17 mouse cellular contexts compared by ENCODE assay signal in the genomic region with DNA sequence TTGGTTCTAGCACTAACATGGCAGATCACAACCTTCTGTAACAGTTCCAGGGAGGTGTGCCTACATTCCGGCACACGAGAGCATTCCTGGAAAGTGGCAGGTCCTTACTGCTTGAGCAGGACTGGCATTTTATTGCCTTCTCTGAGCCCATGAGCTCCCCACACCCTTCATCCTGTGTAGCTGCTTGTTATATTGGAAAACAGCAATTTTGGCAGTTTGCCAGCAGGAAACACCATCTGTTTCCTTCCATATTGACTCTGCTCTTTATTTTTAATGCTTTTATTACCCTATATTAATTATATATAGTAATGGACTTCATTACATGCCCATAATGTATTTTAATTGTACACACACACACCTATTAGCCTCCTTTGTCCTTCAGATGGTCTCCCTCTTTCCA. TPM values are rescaled to one million over a fixed set of nuclear protein-coding genes. Genes with fewer than 3 reads are reported as not detected.
DNase-seq lines count a peak whose midpoint lies in the region; ATAC-seq and TF ChIP-seq lines count a peak whose summit lies in the region.
"Had no signal": no experiment of that assay in that cellular context is flagged by ENCODE, and none has a peak within 500 bp of the region (broad histone marks: within the 10 kb centered on the region; RNA-seq: fewer than 3 reads in every experiment).

No protein-coding gene starts in this region.

- peak; percentile 34 for DNase-seq in hindbrain, postnatal 0 days (ENCODE audit: low spot score)
- DNase-seq in midbrain, embryonic 14.5 days: peak; percentile 19
- peak; percentile 34 to 49 for DNase-seq in cerebellum, postnatal 25 days
- peak; percentile 36 for DNase-seq in layer of hippocampus, adult 9-11 months
- DNase-seq in frontal cortex, postnatal 14 days (ENCODE audit: low spot score in 2 of 2): no peak
- DNase-seq: adrenal gland, adult 8-10 months; gastrocnemius, postnatal 25 days; liver, postnatal 0 days; thymus, postnatal 4 days had no signal

- H3K4me1 ChIP-seq in hindbrain, postnatal 0 days (ENCODE audit: insufficient read depth, low read length): no peaks in the 10 kb centered on the region; the same call in 1 of the 2 replicates
- peaks cover 11% of the 10 kb centered on the region for H3K4me1 ChIP-seq in hindbrain, embryonic 16.5 days (ENCODE audit: control insufficient read depth, insufficient read depth, low read depth, low read length)
- peaks cover 12% of the 10 kb centered on the region for H3K4me1 ChIP-seq in midbrain, embryonic 14.5 days (ENCODE audit: control insufficient read depth, insufficient read depth, low read length)
- H3K4me1 ChIP-seq in midbrain, embryonic 13.5 days (replicated peaks): peaks cover 21% of the 10 kb centered on the region

- H3K4me2 ChIP-seq in hindbrain, postnatal 0 days (ENCODE audit: low read depth, low read length): no peak overlapping the region
- no peak overlapping the region for H3K4me2 ChIP-seq in hindbrain, embryonic 16.5 days (ENCODE audit: low read length)
- no peak overlapping the region for H3K4me2 ChIP-seq in midbrain, embryonic 14.5 days (ENCODE audit: low read length)
- H3K4me2 ChIP-seq in midbrain, embryonic 13.5 days (replicated peaks): no peak overlapping the region
- H3K4me2 ChIP-seq: heart, embryonic 13.5 days; hindbrain, embryonic 15.5 days had no signal

- peaks cover 42% of the 10 kb centered on the region for H3K36me3 ChIP-seq in hindbrain, postnatal 0 days (ENCODE audit: insufficient read depth, low read length)
- peaks cover 32% of the 10 kb centered on the region for H3K36me3 ChIP-seq in hindbrain, embryonic 16.5 days (ENCODE audit: control insufficient read depth, insufficient read depth, low read length)
- peaks cover 53% of the 10 kb centered on the region for H3K36me3 ChIP-seq in midbrain, embryonic 14.5 days (ENCODE audit: control insufficient read depth, insufficient read depth, low read length)
- peaks cover 53% of the 10 kb centered on the region for H3K36me3 ChIP-seq in midbrain, embryonic 13.5 days

- H3K4me3 ChIP-seq in hindbrain, postnatal 0 days (ENCODE audit: low read length): no peak overlapping the region
- H3K4me3 ChIP-seq in hindbrain, embryonic 16.5 days (ENCODE audit: low read length): no peak overlapping the region
- H3K4me3 ChIP-seq in midbrain, embryonic 14.5 days (replicated peaks; ENCODE audit: low read depth, low read length): no peak overlapping the region
- no peak overlapping the region for H3K4me3 ChIP-seq in midbrain, embryonic 13.5 days (replicated peaks)
- H3K4me3 ChIP-seq: heart, embryonic 13.5 days; hindbrain, embryonic 15.5 days had no signal

- no peak overlapping the region for H3K9ac ChIP-seq in hindbrain, postnatal 0 days (replicated peaks; ENCODE audit: low read length)
- H3K9ac ChIP-seq in hindbrain, embryonic 16.5 days (ENCODE audit: low read depth, low read length): no peak overlapping the region
- no peak overlapping the region for H3K9ac ChIP-seq in midbrain, embryonic 14.5 days (replicated peaks; ENCODE audit: low read length)
- H3K9ac ChIP-seq in midbrain, embryonic 13.5 days (replicated peaks): no peak overlapping the region
- H3K9ac ChIP-seq: heart, embryonic 13.5 days; hindbrain, embryonic 15.5 days; liver, postnatal 0 days had no signal

- H3K9me3 ChIP-seq in hindbrain, postnatal 0 days (ENCODE audit: low read length): no peaks in the 10 kb centered on the region
- no peaks in the 10 kb centered on the region for H3K9me3 ChIP-seq in hindbrain, embryonic 16.5 days (ENCODE audit: control insufficient read depth, low read length)
- no peaks in the 10 kb centered on the region for H3K9me3 ChIP-seq in midbrain, embryonic 14.5 days (ENCODE audit: control insufficient read depth, low read length)
- H3K9me3 ChIP-seq in midbrain, embryonic 13.5 days: no peaks in the 10 kb centered on the region
- H3K9me3 ChIP-seq: heart, embryonic 13.5 days; hindbrain, embryonic 15.5 days had no signal

- H3K27me3 ChIP-seq in hindbrain, postnatal 0 days (ENCODE audit: insufficient read depth, low read length): no peaks in the 10 kb centered on the region
- no peaks in the 10 kb centered on the region for H3K27me3 ChIP-seq in hindbrain, embryonic 16.5 days (replicated peaks; ENCODE audit: control insufficient read depth, insufficient read depth, low read length)
- no peaks in the 10 kb centered on the region for H3K27me3 ChIP-seq in midbrain, embryonic 14.5 days (ENCODE audit: control insufficient read depth, insufficient read depth, low read length)
- H3K27me3 ChIP-seq in midbrain, embryonic 13.5 days: no peaks in the 10 kb centered on the region
- H3K27me3 ChIP-seq: heart, embryonic 13.5 days; hindbrain, embryonic 15.5 days had no signal

- no peak overlapping the region for H3K27ac ChIP-seq in hindbrain, postnatal 0 days
- no peak overlapping the region for H3K27ac ChIP-seq in hindbrain, embryonic 16.5 days (ENCODE audit: low read depth, low read length)
- H3K27ac ChIP-seq in midbrain, embryonic 14.5 days (replicated peaks; ENCODE audit: low read depth, low read length): no peak overlapping the region
- no peak overlapping the region for H3K27ac ChIP-seq in midbrain, embryonic 13.5 days
- H3K27ac ChIP-seq: heart, embryonic 13.5 days; hindbrain, embryonic 15.5 days had no signal

- no peak for TF ChIP-seq CTCF in hindbrain, postnatal 0 days (IDR thresholded peaks at IDR 0.05; ENCODE audit: low read depth)

- ATAC-seq in hindbrain, postnatal 0 days: no peak
- ATAC-seq in hindbrain, embryonic 16.5 days: no peak
- ATAC-seq in midbrain, embryonic 14.5 days (ENCODE audit: low FRiP score, low TSS enrichment): no peak
- no peak for ATAC-seq in midbrain, embryonic 13.5 days
- no peak for ATAC-seq in megakaryocyte progenitor cell, adult 5-6 weeks (replicated peaks; ENCODE audit: poor library complexity)
- ATAC-seq: liver, postnatal 0 days had no signal

- 59% methylated on average over 2 of the region's 2 CpGs for WGBS in hindbrain, postnatal 0 days
- 63% methylated on average over 2 of the region's 2 CpGs for WGBS in hindbrain, embryonic 16.5 days
- WGBS in midbrain, embryonic 14.5 days: 93% methylated on average over 2 of the region's 2 CpGs
- 89% methylated on average over 2 of the region's 2 CpGs for WGBS in midbrain, embryonic 13.5 days

RNA-seq across cellular contexts. Expression of gene Selenos, which starts 3.0 kb away (rescaled TPM):
- total RNA-seq in hindbrain, postnatal 0 days (2014; rRNA removed): 30.4 and 32.4 TPM in 2 replicates
- 115 and 131 TPM in 2 replicates for polyA plus RNA-seq in hindbrain, postnatal 0 days (2015; fragmentation: Nextera tagmentation; extraction: Ambion mirVana)
- 94.9 and 99.1 TPM in 2 replicates for polyA plus RNA-seq in hindbrain, embryonic 16.5 days (2015; fragmentation: Nextera tagmentation; extraction: Ambion mirVana)
- 78.3 and 79.9 TPM in 2 replicates for polyA plus RNA-seq in midbrain, embryonic 14.5 days (2014; fragmentation: Nextera tagmentation; extraction: Ambion mirVana)
- polyA plus RNA-seq in midbrain, embryonic 13.5 days (2015; fragmentation: Nextera tagmentation; extraction: Ambion mirVana): 79.1 and 82.7 TPM in 2 replicates
- 161 and 177 TPM in 2 replicates for total RNA-seq in megakaryocyte progenitor cell, adult 5-6 weeks (2015)
- 126 and 144 TPM in 2 replicates for total RNA-seq in megakaryocyte progenitor cell, adult 5-6 weeks (2017)

RNA-seq across cellular contexts. Expression of gene Snrpa1, which starts 17.6 kb away (rescaled TPM):
- 22.6 and 26.5 TPM in 2 replicates for total RNA-seq in hindbrain, postnatal 0 days (2014; rRNA removed)
- 119 and 127 TPM in 2 replicates for polyA plus RNA-seq in hindbrain, postnatal 0 days (2015; fragmentation: Nextera tagmentation; extraction: Ambion mirVana)
- 117 and 122 TPM in 2 replicates for polyA plus RNA-seq in hindbrain, embryonic 16.5 days (2015; fragmentation: Nextera tagmentation; extraction: Ambion mirVana)
- 144 and 154 TPM in 2 replicates for polyA plus RNA-seq in midbrain, embryonic 14.5 days (2014; fragmentation: Nextera tagmentation; extraction: Ambion mirVana)
- polyA plus RNA-seq in midbrain, embryonic 13.5 days (2015; fragmentation: Nextera tagmentation; extraction: Ambion mirVana): 159 and 165 TPM in 2 replicates
- total RNA-seq in megakaryocyte progenitor cell, adult 5-6 weeks (2015): 118 and 130 TPM in 2 replicates
- 108 and 134 TPM in 2 replicates for total RNA-seq in megakaryocyte progenitor cell, adult 5-6 weeks (2017)

RNA-seq across cellular contexts. Expression of gene Chsy1, which starts 32.9 kb away (rescaled TPM):
- 32.9 and 35.5 TPM in 2 replicates for total RNA-seq in hindbrain, postnatal 0 days (2014; rRNA removed)
- 7.9 and 8.4 TPM in 2 replicates for polyA plus RNA-seq in hindbrain, postnatal 0 days (2015; fragmentation: Nextera tagmentation; extraction: Ambion mirVana)
- polyA plus RNA-seq in hindbrain, embryonic 16.5 days (2015; fragmentation: Nextera tagmentation; extraction: Ambion mirVana): 8.7 and 10.0 TPM in 2 replicates
- polyA plus RNA-seq in midbrain, embryonic 14.5 days (2014; fragmentation: Nextera tagmentation; extraction: Ambion mirVana): 14.0 and 16.0 TPM in 2 replicates
- polyA plus RNA-seq in midbrain, embryonic 13.5 days (2015; fragmentation: Nextera tagmentation; extraction: Ambion mirVana): 11.1 and 11.8 TPM in 2 replicates
- 37.9 and 38.3 TPM in 2 replicates for total RNA-seq in megakaryocyte progenitor cell, adult 5-6 weeks (2015)
- total RNA-seq in megakaryocyte progenitor cell, adult 5-6 weeks (2017): 62.1 and 68.0 TPM in 2 replicates

RNA-seq across cellular contexts. Expression of gene Gm45213, which starts 33.0 kb away (rescaled TPM):
- total RNA-seq in hindbrain, postnatal 0 days (2014; rRNA removed): not detected in 2 replicates
- not detected in 2 replicates for polyA plus RNA-seq in hindbrain, postnatal 0 days (2015; fragmentation: Nextera tagmentation; extraction: Ambion mirVana)
- not detected in 2 replicates for polyA plus RNA-seq in hindbrain, embryonic 16.5 days (2015; fragmentation: Nextera tagmentation; extraction: Ambion mirVana)
- not detected in 2 replicates for polyA plus RNA-seq in midbrain, embryonic 14.5 days (2014; fragmentation: Nextera tagmentation; extraction: Ambion mirVana)
- polyA plus RNA-seq in midbrain, embryonic 13.5 days (2015; fragmentation: Nextera tagmentation; extraction: Ambion mirVana): not detected in 2 replicates
- not detected in 2 replicates for total RNA-seq in megakaryocyte progenitor cell, adult 5-6 weeks (2015)
- total RNA-seq in megakaryocyte progenitor cell, adult 5-6 weeks (2017): not detected in 2 replicates
- total RNA-seq: adrenal gland, adult 8-10 months; gastrocnemius, postnatal 25 days; left cerebral cortex, postnatal 14 days had no signal
- polyA plus RNA-seq: embryonic facial prominence, embryonic 11.5 days; heart, embryonic 13.5 days; hindbrain, embryonic 15.5 days; liver, postnatal 0 days; stomach, embryonic 16.5 days had no signal

Comparison
In these comparisons a context has a peak if more than half of its experiments do, and no peak if none do; other contexts are left out.
1. DNase-seq: peak in hindbrain, postnatal 0 days (single experiment), midbrain, embryonic 14.5 days (single experiment), cerebellum, postnatal 25 days (2 of 2) and layer of hippocampus, adult 9-11 months (single experiment); none in frontal cortex, postnatal 14 days (0 of 2).